Mouse (Mus musculus) kidney, adult 2 months (tissue): ENCODE results near the gene Ghdc. TPM values are rescaled to one million over a fixed set of nuclear protein-coding genes. Genes with fewer than 3 reads are reported as not detected.
"Not testable (repeated sequence)": the region's sequence is repeated elsewhere in the genome, so short reads cannot be mapped to it uniquely, and the experiment has no call there.

Source experiments
- DNase-seq: peaks from one replicate; pipeline ENCODE4 v3.0.0; 2021
- H3K27ac ChIP-seq: fragments of 200-500 bp; 2 replicates; pipeline ENCODE4 v1.5.1; 2012; ENCODE audit warnings: low read depth, low read length, control low read depth, inconsistent platforms; ENCODE audit not compliant: insufficient read depth
- H3K27me3 ChIP-seq: fragments of 200-500 bp; replicated peaks from 2 replicates; pipeline ENCODE4 v1.6.1; 2012; ENCODE audit warnings: mild to moderate bottlenecking, moderate library complexity, low read length, inconsistent platforms; ENCODE audit not compliant: control insufficient read depth, insufficient read depth
- H3K36me3 ChIP-seq: fragments of 200-500 bp; 2 replicates; pipeline ENCODE4 v1.6.1; 2012; ENCODE audit warnings: mild to moderate bottlenecking, moderate library complexity, low read length, inconsistent platforms; ENCODE audit not compliant: control insufficient read depth, insufficient read depth
- H3K4me1 ChIP-seq: fragments of 200-500 bp; 2 replicates; pipeline ENCODE4 v1.6.1; 2011; ENCODE audit warnings: low read length; ENCODE audit not compliant: control insufficient read depth, insufficient read depth
- H3K4me3 ChIP-seq: fragments of 200-500 bp; 2 replicates; pipeline ENCODE4 v1.5.1; 2011; ENCODE audit warnings: mild to moderate bottlenecking, low read depth, low read length, control low read depth; ENCODE audit not compliant: insufficient read depth
- CTCF ChIP-seq: fragments of 200-500 bp; conservative IDR thresholded peaks from 2 replicates; pipeline ENCODE4 v1.5.1; 2011; ENCODE audit warnings: low read depth, mild to moderate bottlenecking, control low read depth, low read length, moderate library complexity, mixed read lengths; ENCODE audit not compliant: insufficient read depth, insufficient read length
- POLR2A ChIP-seq: fragments of 200-500 bp; IDR thresholded peaks from one replicate; pipeline ENCODE4 v1.6.1; 2011; ENCODE audit warnings: low read depth, low read length, control low read depth
- WGBS: fragments of 180-500 bp; shearing (Covaris S2); methylation state at CpG from one replicate; pipeline ENCODE4 v1.1.7; 2018; 5-methylcytosine and 5-hydroxymethylcytosine counted together
- polyA plus RNA-seq: library from polyadenylated mRNA; depleted of rRNA; stranded (reverse); fragments of >200 nt; gene quantifications from 2 replicates; pipeline ENCODE4 v1.2.3, GENCODE M21; 2012

Ghdc gene
- polyA plus RNA-seq, 1 experiment, result 30.4 TPM

DNA sequence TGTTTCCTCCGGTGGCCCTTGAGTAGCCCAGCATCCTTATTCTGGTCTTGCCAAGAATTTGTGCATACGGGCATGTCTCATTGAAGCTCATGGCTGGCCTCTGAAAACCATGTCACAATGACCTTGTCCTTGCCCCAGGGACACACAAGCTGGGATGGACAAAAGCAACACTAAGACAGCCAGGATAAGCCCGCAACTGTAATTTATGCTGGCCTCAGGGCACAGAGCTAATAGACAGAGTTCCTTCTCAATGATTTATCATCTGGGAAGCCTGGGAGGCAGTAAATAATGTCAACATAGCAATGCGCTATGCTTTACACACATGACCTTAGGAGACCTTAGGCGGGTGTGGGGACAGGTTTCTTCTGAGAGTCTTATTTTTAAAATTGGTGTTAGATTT lies 28.7 kb upstream of the Ghdc start:
- TF ChIP-seq CTCF, result no peak
- TF ChIP-seq POLR2A, result no peak
- Histone ChIP-seq H3K36me3 (peaks cover 8% of the 10 kb centered on the region), H3K4me1 (no peaks in the 10 kb centered on the region), H3K4me3 (no peak overlapping the region), H3K27me3 (no peaks in the 10 kb centered on the region), H3K27ac (no peak overlapping the region; the same call in 1 of the 2 replicates)
- WGBS, result 49% methylated on average over 5 of the region's 5 CpGs
- peak; percentile 43 for DNase-seq

DNA sequence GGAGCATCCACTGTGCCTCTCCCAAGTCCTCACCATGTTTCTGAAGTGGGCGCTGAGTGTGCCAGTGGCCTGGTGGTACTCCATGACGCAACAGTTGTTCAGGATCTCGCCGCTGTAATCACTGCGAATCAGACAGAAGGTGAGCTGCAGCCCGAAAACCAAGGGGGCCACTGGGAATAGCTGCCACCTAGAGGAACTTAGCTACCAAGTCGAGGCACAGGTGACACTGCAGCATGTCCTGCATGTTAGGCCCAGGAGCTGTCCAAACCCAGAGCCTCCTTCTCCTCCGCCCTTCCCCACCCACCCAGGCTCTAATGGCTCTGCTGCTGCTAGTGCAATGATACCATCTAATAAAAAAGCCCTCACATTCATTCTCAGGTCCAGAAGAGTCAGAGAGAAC lies 25.8 kb upstream of the Ghdc start:
- H3K27ac ChIP-seq, result no peak overlapping the region
- no peaks in the 10 kb centered on the region for H3K27me3 ChIP-seq
- no peak for DNase-seq
- WGBS, result 79% methylated on average over 8 of the region's 8 CpGs
- H3K4me3 ChIP-seq, result no peak overlapping the region
- H3K36me3 ChIP-seq, result no peaks in the 10 kb centered on the region; the same call in 1 of the 2 replicates
- H3K4me1 ChIP-seq, result no peaks in the 10 kb centered on the region
- no peak for TF ChIP-seq POLR2A
- no peak for TF ChIP-seq CTCF

DNA sequence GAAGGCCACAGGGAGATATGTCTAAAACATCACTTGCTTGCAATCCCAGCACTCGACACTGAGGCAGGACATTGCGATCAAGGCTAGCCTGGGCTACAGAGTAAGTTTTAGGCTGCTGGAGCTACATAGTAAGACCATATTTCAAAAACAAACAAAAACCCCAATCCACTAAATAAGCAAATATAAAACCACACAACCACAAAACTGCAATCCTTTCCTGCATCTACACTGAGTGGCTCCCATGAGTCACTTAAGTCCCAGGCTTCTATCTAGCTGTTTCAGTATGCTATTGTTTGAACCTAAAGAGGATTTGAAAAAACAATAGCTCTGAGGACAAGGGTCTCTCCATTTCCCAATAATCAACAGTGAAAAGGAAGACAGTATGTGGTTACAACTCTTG lies 24.6 kb upstream of the Ghdc start:
- no peaks in the 10 kb centered on the region for H3K27me3 ChIP-seq
- H3K36me3 ChIP-seq, result no peaks in the 10 kb centered on the region
- H3K4me1 ChIP-seq, result peaks cover 8% of the 10 kb centered on the region; the same call in 1 of the 2 replicates
- H3K27ac ChIP-seq, result no peak overlapping the region
- WGBS, result 95% methylated on average over 2 of the region's 2 CpGs
- TF ChIP-seq POLR2A (no peak), CTCF (no peak)
- H3K4me3 ChIP-seq, result no peak overlapping the region
- no peak for DNase-seq

GRCm38 (mm10) chr11:100791457-100792049 lies 20.8 kb upstream of the Ghdc start:
- Histone ChIP-seq H3K36me3 (peaks cover 1% of the 10 kb centered on the region; the same call in 1 of the 2 replicates), H3K27me3 (no peaks in the 10 kb centered on the region), H3K27ac (peak overlapping the region; percentile 96), H3K4me3 (no peak overlapping the region), H3K4me1 (peaks cover 13% of the 10 kb centered on the region; the same call in 1 of the 2 replicates)
- WGBS, result 33% methylated on average over 2 of the region's 2 CpGs
- DNase-seq, result peak; percentile 90
- TF ChIP-seq CTCF (no peak), POLR2A (no peak)

DNA sequence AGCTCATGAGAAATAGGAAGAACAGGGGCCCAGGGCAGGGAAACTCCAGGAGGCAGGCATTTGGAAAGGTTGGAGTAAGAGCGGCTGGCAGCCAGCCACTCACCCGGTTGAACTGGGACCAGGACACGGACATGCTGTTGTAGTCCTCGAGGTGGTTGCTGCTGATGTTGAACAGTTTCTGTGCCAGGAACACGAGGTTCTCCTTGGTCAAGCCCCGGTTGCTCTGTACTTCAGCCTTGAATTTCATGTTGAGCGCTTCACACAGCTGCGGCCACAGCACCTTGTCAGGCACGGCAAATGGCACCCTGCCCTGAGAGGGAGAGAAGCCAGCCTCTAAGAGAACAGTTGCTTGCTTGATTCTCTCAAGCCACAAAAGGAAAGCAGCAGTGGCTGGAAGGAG lies 19.9 kb upstream of the Ghdc start:
- peak; percentile 95 for DNase-seq
- H3K4me3 ChIP-seq, H3K36me3 ChIP-seq, H3K27me3 ChIP-seq: not testable (repeated sequence)
- peak overlapping the region; percentile 96 for H3K27ac ChIP-seq
- peaks cover 13% of the 10 kb centered on the region; the same call in 1 of the 2 replicates for H3K4me1 ChIP-seq
- WGBS, result 37% methylated on average over 9 of the region's 9 CpGs

- Histone ChIP-seq H3K4me3 (no peak overlapping the region), H3K4me1 (peaks cover 13% of the 10 kb centered on the region; the same call in 1 of the 2 replicates), H3K27me3 (no peaks in the 10 kb centered on the region), H3K27ac (peak overlapping the region; percentile 43), H3K36me3 (peaks cover 1% of the 10 kb centered on the region; the same call in 1 of the 2 replicates)
- TF ChIP-seq CTCF, result no peak
- no peak for TF ChIP-seq POLR2A
- WGBS, result 97% methylated on average over 3 of the region's 3 CpGs
- DNase-seq, result no peak
Measured at GRCm38 (mm10) chr11:100789702-100790101, 18.9 kb upstream of the Ghdc start.

DNA sequence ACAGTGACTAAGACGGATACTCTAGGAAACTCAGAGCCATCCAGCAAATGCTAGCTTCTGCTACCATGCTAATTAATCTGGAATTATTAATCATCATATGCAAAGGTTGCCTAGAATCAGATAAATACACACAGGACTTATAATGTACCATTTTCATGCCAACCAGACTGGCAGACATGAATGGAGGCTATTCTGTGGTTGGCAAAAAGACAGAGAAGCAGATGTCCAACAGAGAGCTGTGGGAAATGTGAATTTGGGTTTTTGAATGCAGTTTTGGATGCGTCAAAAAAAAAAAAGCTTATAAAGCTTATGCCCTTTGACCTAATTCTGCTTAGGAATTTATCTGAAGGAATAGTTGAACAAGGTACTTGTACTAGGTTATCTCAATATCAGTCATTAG lies 15.0 kb upstream of the Ghdc start:
- DNase-seq, result no peak
- Histone ChIP-seq H3K27ac (no peak overlapping the region), H3K4me3 (no peak overlapping the region), H3K4me1 (peaks cover 11% of the 10 kb centered on the region; the same call in 1 of the 2 replicates), H3K36me3 (peaks cover 1% of the 10 kb centered on the region; the same call in 1 of the 2 replicates), H3K27me3 (no peaks in the 10 kb centered on the region)
- no peak for TF ChIP-seq CTCF
- TF ChIP-seq POLR2A, result no peak
- 89% methylated on average over 2 of the region's 2 CpGs for WGBS
